Mouse (Mus musculus): ENCODE results near the gene Gtf2i. TPM values are rescaled to one million over a fixed set of nuclear protein-coding genes. Genes with fewer than 3 reads are reported as not detected.

Gene Gtf2i
- polyA plus RNA-seq, 2 experiments from 2014 or later = 71.1 to 90.5 TPM

GRCm38 (mm10) chr5:134188571-134188970 is 126.0 kb downstream of the Gtf2i start:
- ATAC-seq = no peak

Other genes with a start within 250 kb of the Gtf2i start
- gene Castor2, start 215.0 kb downstream of the Gtf2i start, polyA plus RNA-seq (2017; shearing (Covaris generic)) = 1 to 10 TPM; 4.3 to 4.6 TPM
- 1 to 10 TPM; 2.1 to 2.4 TPM for gene Rcc1l, start 138.0 kb downstream of the Gtf2i start, polyA plus RNA-seq (2017; shearing (Covaris generic))
- gene Gtf2ird2, start 130.7 kb downstream of the Gtf2i start, polyA plus RNA-seq (2017; shearing (Covaris generic)) = 1 to 10 TPM; 2.6 to 5.8 TPM
- 10 to 100 TPM; 12.4 to 15.2 TPM for gene Ncf1, start 85.1 kb downstream of the Gtf2i start, polyA plus RNA-seq (2017; shearing (Covaris generic))
- 1 to 10 TPM; 7.5 to 7.9 TPM for gene Gtf2ird1, start 142.0 kb upstream of the Gtf2i start, polyA plus RNA-seq (2017; shearing (Covaris generic))
- gene Clip2, start 237.7 kb upstream of the Gtf2i start, polyA plus RNA-seq (2017; shearing (Covaris generic)) = 1 to 10 TPM in 1 of 2 experiments, under 1 TPM in 1; 0.30 to 1.1 TPM
- gene Syna, start 245.4 kb upstream of the Gtf2i start, polyA plus RNA-seq (2017; shearing (Covaris generic)) = under 1 TPM in 1 of 2 experiments, not detected in 1; 0.43 TPM

Measured in activated CD4-positive, CD25-positive, alpha-beta regulatory T cell, adult 4 months (primary cell).